Mouse (Mus musculus) kidney, adult 8-10 months (tissue): ENCODE results near the gene Acad12.

Source experiments
- DNase-seq, 2 experiments: peaks; one replicate each; pipeline ENCODE4 v3.0.0; 2022

Gene Acad12

GRCm38 (mm10) chr5:121581945-121582344 lies 36.8 kb downstream of the Acad12 start:
- DNase-seq, result no peak

DNA sequence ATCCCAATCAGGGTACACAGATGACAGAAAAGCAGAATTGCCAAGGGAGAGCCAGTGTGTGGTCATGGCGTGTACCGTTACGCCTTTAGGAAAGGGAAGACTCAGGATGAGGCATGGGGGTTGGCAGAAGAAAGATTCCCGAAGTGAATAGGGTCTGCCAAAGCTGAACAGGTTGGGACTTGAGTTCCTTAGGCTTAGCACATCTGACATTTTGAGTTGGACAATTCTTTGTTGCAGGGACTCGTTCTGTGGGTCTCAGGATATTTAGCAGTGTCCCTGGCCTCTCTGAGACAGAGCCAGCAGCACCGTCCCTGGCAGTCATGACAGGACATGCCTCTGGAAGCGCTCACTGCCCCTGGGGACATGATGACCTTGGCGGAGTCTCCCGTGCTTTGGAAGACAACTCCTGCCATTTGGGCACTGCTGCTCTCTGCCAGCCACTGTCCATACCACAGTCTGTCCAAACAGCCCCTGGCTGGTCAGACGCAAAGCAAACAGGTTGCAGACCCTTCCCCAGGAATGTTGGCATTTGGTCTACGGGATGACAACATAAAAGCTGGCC lies 41.7 kb downstream of the Acad12 start:
- no peak for DNase-seq

- DNase-seq, result no peak
Measured at GRCm38 (mm10) chr5:121575867-121576266, 42.9 kb downstream of the Acad12 start.

- no peak for DNase-seq
Measured at GRCm38 (mm10) chr5:121574145-121574544, 44.6 kb downstream of the Acad12 start.

DNA sequence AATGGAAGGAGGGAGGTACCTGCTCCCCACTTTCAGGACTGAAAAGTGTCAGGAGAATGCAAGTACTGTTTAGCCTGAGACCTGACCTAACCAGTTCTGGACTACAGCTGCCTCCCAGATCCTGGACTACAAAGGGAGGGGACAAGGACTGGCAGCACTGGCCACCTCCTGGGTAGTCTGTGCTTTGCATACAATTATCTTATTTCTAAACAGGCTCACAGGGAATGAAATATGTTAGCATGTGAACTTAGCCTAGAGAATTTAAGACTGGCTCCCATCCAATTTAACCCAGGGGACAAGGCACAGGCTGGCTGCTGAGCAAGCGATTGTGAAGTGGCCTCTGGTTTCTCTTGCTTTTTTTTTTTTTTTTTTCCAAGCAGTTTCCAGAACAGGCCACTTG lies 48.0 kb downstream of the Acad12 start:
- DNase-seq, result no peak

- no peak for DNase-seq
Measured at GRCm38 (mm10) chr5:121569881-121570420, 48.8 kb downstream of the Acad12 start.

- DNase-seq, result peak; percentile 82 to 84
Measured at GRCm38 (mm10) chr5:121566035-121566681, 52.6 kb downstream of the Acad12 start.

- DNase-seq, result peak; percentile 81 to 92
Measured at GRCm38 (mm10) chr5:121564468-121564895, 54.3 kb downstream of the Acad12 start.

DNA sequence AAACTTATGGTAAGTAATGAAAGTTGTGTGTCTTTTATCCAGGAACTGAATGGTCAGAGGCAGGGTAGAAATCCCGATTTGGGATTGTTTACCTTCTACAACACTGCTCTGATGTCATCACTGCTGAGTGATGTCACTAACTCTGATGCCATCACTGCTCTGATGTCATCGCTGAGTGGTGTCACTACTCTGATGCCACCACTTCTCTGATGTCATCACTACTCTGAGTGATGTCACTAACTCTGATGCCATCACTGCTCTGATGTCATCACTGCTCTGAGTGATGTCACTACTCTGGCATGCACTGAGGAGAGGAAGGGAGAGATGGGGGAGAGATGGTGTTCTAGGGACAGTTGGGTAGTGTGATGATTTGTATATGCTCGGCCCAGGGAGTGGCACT lies 56.3 kb downstream of the Acad12 start:
- DNase-seq, result no peak

DNA sequence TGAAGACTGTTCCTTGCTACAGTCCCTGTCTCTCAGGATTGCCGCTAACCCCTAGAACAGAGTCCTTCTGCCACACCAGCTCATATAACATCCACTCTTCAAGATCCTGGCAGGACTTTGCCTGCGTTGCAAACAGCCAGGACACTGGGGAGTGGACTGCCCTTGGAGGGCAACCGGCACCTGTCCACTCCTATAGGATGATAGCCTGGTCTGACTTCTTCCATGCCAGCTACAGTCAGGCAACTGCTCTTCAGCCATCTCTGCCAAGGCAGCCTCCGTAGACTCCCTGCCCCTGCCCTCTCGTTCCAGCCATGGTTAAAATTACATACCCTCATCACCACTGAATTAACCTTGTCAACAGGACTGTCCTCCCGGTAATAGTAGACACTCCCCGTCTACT lies 69.5 kb downstream of the Acad12 start:
- DNase-seq, result no peak

DNA sequence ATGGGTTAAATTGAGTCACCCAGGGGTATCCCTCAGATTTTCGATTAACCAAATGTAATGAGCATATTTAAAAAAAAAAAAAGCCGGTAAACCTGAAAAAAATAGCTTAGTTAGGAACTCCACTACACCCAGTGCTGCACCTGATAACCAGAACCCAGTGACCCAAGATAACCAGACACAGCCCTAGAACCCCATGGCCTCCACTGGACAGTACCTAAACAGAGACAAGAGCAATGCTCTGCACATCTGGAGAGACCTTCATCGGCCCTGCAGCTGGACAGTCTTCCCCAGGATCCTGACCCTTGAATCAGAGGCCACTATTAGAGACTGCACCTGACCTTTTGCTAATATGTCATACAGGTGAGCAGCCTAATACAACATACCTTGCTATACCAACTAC lies 71.7 kb downstream of the Acad12 start:
- DNase-seq, result no peak
